Mouse (Mus musculus): ENCODE results near the gene Slc7a6os. TPM values are rescaled to one million over a fixed set of nuclear protein-coding genes. Genes with fewer than 3 reads are reported as not detected.
"Not testable (repeated sequence)": the region's sequence is repeated elsewhere in the genome, so short reads cannot be mapped to it uniquely, and the experiment has no call there.

Gene Slc7a6os
- polyA plus RNA-seq, 1 experiment: 16.5 TPM

- no peak for DNase-seq
- H3K4me1 ChIP-seq (ENCODE audit: control insufficient read depth, insufficient read depth, low read length): no peaks in the 10 kb centered on the region
- no peak overlapping the region for H3K4me3 ChIP-seq (replicated peaks; ENCODE audit: extremely low read depth, low read depth, low read length)
- TF ChIP-seq POLR2A (IDR thresholded peaks at IDR 0.05; ENCODE audit: borderline replicate concordance, extremely low read depth, low read depth, low read length): no peak
- TF ChIP-seq CTCF (IDR thresholded peaks at IDR 0.05; ENCODE audit: insufficient read depth, low read length): no peak
- WGBS: 89% methylated on average over 3 of the region's 3 CpGs
Observed at GRCm38 (mm10) chr8:106219620-106220019, 8.9 kb upstream of the Slc7a6os start.

- Histone ChIP-seq H3K4me1 (ENCODE audit: control insufficient read depth, insufficient read depth, low read length) (no peaks in the 10 kb centered on the region; the same call in 1 of the 2 replicates), H3K4me3 (replicated peaks; ENCODE audit: extremely low read depth, low read depth, low read length) (no peak overlapping the region)
- WGBS: 82% methylated on average over 3 of the region's 3 CpGs
- DNase-seq: no peak
- no peak for TF ChIP-seq CTCF (IDR thresholded peaks at IDR 0.05; ENCODE audit: insufficient read depth, low read length)
- TF ChIP-seq POLR2A (IDR thresholded peaks at IDR 0.05; ENCODE audit: borderline replicate concordance, extremely low read depth, low read depth, low read length): no peak
Observed at GRCm38 (mm10) chr8:106213959-106214358, 3.2 kb upstream of the Slc7a6os start.

DNA sequence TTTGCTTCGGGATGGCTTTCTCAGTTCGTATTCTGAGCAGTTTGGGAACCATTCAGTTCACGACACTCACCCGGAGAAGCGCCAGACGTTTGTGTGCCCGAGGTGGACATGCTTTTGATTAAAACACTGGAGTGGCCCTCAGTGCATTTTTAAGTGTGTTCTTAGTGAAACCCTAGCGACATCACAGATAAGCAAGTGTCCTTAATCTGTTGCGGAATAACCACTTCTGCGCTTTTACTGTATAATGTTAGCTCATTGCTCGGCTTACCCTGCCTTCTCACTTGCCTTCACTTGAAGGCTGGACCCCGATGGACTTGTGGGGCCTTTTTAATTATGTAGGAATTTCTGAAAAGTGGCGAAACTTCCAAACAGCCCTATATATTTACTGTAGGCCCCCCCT is 686 bp upstream of the Slc7a6os start:
- WGBS: 2% methylated on average over 13 of the region's 13 CpGs
- peak overlapping the region; percentile 89 for H3K4me3 ChIP-seq (replicated peaks; ENCODE audit: extremely low read depth, low read depth, low read length)
- no peaks in the 10 kb centered on the region; the same call in 1 of the 2 replicates for H3K4me1 ChIP-seq (ENCODE audit: control insufficient read depth, insufficient read depth, low read length)
- TF ChIP-seq CTCF (IDR thresholded peaks at IDR 0.05; ENCODE audit: insufficient read depth, low read length): no peak
- TF ChIP-seq POLR2A (IDR thresholded peaks at IDR 0.05; ENCODE audit: borderline replicate concordance, extremely low read depth, low read depth, low read length): no peak
- DNase-seq: no peak

GRCm38 (mm10) chr8:106210035-106210731 is 552 bp downstream of the Slc7a6os start:
- no peak for DNase-seq
- no peaks in the 10 kb centered on the region; the same call in 1 of the 2 replicates for H3K4me1 ChIP-seq (ENCODE audit: control insufficient read depth, insufficient read depth, low read length)
- peak overlapping the region; percentile 89 for H3K4me3 ChIP-seq (replicated peaks; ENCODE audit: extremely low read depth, low read depth, low read length)
- no peak for TF ChIP-seq CTCF (IDR thresholded peaks at IDR 0.05; ENCODE audit: insufficient read depth, low read length)
- TF ChIP-seq POLR2A (IDR thresholded peaks at IDR 0.05; ENCODE audit: borderline replicate concordance, extremely low read depth, low read depth, low read length): no peak
- WGBS: under 1% methylated on average over 35 of the region's 35 CpGs

GRCm38 (mm10) chr8:106199596-106199995 is 11.1 kb downstream of the Slc7a6os start:
- H3K4me3 ChIP-seq (replicated peaks; ENCODE audit: extremely low read depth, low read depth, low read length); DNase-seq; H3K4me1 ChIP-seq (ENCODE audit: control insufficient read depth, insufficient read depth, low read length): not testable (repeated sequence)
- 81% methylated on average over 3 of the region's 3 CpGs for WGBS

DNA sequence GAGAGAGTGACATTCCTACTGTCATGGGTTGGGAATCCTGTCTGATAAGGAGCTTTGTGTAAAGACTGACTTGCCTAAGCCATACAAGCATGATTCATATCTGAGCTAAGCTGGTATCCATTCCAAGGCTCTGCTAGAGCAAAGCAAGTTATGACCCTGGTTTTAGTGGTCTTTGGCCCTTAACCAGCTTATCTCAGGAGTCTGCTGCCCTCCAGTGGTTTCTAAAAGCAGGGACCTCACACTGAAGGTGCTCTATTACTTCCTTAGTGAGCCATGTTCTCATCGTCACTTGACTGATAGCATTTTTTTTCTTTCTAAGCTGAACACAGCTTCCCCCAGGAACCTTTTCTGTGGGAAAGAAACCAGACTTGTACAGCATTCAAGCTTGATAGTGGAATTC is 12.0 kb downstream of the Slc7a6os start:
- H3K4me3 ChIP-seq (replicated peaks; ENCODE audit: extremely low read depth, low read depth, low read length): no peak overlapping the region
- H3K4me1 ChIP-seq (ENCODE audit: control insufficient read depth, insufficient read depth, low read length): no peaks in the 10 kb centered on the region
- WGBS: 3% methylated on average over 1 of the region's 1 CpGs
- TF ChIP-seq CTCF (IDR thresholded peaks at IDR 0.05; ENCODE audit: insufficient read depth, low read length) (peak; percentile 42; the same call in 1 of the 2 replicates), POLR2A (IDR thresholded peaks at IDR 0.05; ENCODE audit: borderline replicate concordance, extremely low read depth, low read depth, low read length) (no peak)
- no peak for DNase-seq

GRCm38 (mm10) chr8:106194062-106194461 is 16.7 kb downstream of the Slc7a6os start:
- Histone ChIP-seq H3K4me1 (ENCODE audit: control insufficient read depth, insufficient read depth, low read length) (no peaks in the 10 kb centered on the region), H3K4me3 (replicated peaks; ENCODE audit: extremely low read depth, low read depth, low read length) (no peak overlapping the region)
- no peak for TF ChIP-seq POLR2A (IDR thresholded peaks at IDR 0.05; ENCODE audit: borderline replicate concordance, extremely low read depth, low read depth, low read length)
- TF ChIP-seq CTCF (IDR thresholded peaks at IDR 0.05; ENCODE audit: insufficient read depth, low read length): no peak
- DNase-seq: no peak
- 85% methylated on average over 5 of the region's 5 CpGs for WGBS

DNA sequence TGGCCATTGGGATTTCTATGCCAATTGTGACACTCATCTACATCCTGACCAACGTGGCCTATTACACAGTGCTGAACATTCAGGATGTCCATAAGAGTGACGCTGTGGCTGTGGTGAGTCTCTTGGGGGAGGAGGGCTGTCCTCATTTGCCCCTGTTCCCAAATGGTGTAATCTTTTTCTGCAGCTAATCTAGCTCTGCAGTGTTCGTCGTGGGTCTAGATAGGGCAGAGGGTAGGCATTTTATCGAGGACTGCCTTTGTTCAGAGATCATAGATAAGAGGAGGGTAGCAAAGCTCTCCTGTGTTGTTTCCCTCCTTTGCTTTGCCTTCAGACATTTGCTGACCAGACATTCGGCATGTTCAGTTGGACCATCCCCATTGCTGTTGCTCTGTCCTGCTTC is 17.6 kb downstream of the Slc7a6os start:
- no peak for DNase-seq
- no peak for TF ChIP-seq CTCF (IDR thresholded peaks at IDR 0.05; ENCODE audit: insufficient read depth, low read length)
- TF ChIP-seq POLR2A (IDR thresholded peaks at IDR 0.05; ENCODE audit: borderline replicate concordance, extremely low read depth, low read depth, low read length): no peak
- 85% methylated on average over 6 of the region's 6 CpGs for WGBS
- H3K4me3 ChIP-seq (replicated peaks; ENCODE audit: extremely low read depth, low read depth, low read length): no peak overlapping the region
- no peaks in the 10 kb centered on the region for H3K4me1 ChIP-seq (ENCODE audit: control insufficient read depth, insufficient read depth, low read length)

GRCm38 (mm10) chr8:106191639-106192038 is 19.1 kb downstream of the Slc7a6os start:
- H3K4me3 ChIP-seq (replicated peaks; ENCODE audit: extremely low read depth, low read depth, low read length): no peak overlapping the region
- WGBS: 82% methylated on average over 5 of the region's 5 CpGs
- TF ChIP-seq POLR2A (IDR thresholded peaks at IDR 0.05; ENCODE audit: borderline replicate concordance, extremely low read depth, low read depth, low read length) (no peak), CTCF (IDR thresholded peaks at IDR 0.05; ENCODE audit: insufficient read depth, low read length) (no peak)
- DNase-seq: no peak
- no peaks in the 10 kb centered on the region for H3K4me1 ChIP-seq (ENCODE audit: control insufficient read depth, insufficient read depth, low read length)

GRCm38 (mm10) chr8:106189162-106189561 is 21.6 kb downstream of the Slc7a6os start:
- no peaks in the 10 kb centered on the region for H3K4me1 ChIP-seq (ENCODE audit: control insufficient read depth, insufficient read depth, low read length)
- DNase-seq: no peak
- no peak overlapping the region for H3K4me3 ChIP-seq (replicated peaks; ENCODE audit: extremely low read depth, low read depth, low read length)
- WGBS: 82% methylated on average over 4 of the region's 4 CpGs
- no peak for TF ChIP-seq CTCF (IDR thresholded peaks at IDR 0.05; ENCODE audit: insufficient read depth, low read length)
- TF ChIP-seq POLR2A (IDR thresholded peaks at IDR 0.05; ENCODE audit: borderline replicate concordance, extremely low read depth, low read depth, low read length): no peak
